Mouse (Mus musculus) heart, embryonic 12.5 days (tissue): ENCODE results near the gene Fra10ac1. TPM values are rescaled to one million over a fixed set of nuclear protein-coding genes. Genes with fewer than 3 reads are reported as not detected.
A peak's percentile ranks its signal among the peaks of the same experiment; 100 is the strongest.

Source experiments
- ATAC-seq: fragments of 200-750 bp; cut with Nextera tagmentation; 2 replicates; pipeline ENCODE4 v1.8.0; 2017; ENCODE audit warnings: moderate TSS enrichment, moderate library complexity; ENCODE audit not compliant: insufficient number of reproducible peaks, low FRiP score
- H3K27ac ChIP-seq: fragments of 300-500 bp; sonication (generic); 2 replicates; pipeline ENCODE4 v1.5.1; 2016; ENCODE audit warnings: mild to moderate bottlenecking, moderate library complexity; ENCODE audit not compliant: poor library complexity, severe bottlenecking
- H3K27me3 ChIP-seq: fragments of 300-500 bp; sonication (generic); replicated peaks from 2 replicates; pipeline ENCODE4 v1.6.1; 2016; ENCODE audit warnings: mild to moderate bottlenecking, moderate library complexity
- H3K36me3 ChIP-seq: fragments of 300-500 bp; sonication (generic); 2 replicates; pipeline ENCODE4 v1.6.1; 2016; ENCODE audit warnings: mild to moderate bottlenecking, moderate library complexity
- H3K4me1 ChIP-seq: fragments of 300-500 bp; sonication (generic); replicated peaks from 2 replicates; pipeline ENCODE4 v1.6.1; 2016; ENCODE audit warnings: mild to moderate bottlenecking
- H3K4me2 ChIP-seq: fragments of 300-500 bp; sonication (generic); 2 replicates; pipeline ENCODE4 v1.6.1; 2016; ENCODE audit warnings: mild to moderate bottlenecking, moderate library complexity
- H3K4me3 ChIP-seq: fragments of 300-500 bp; sonication (generic); 2 replicates; pipeline ENCODE4 v1.5.1; 2016; ENCODE audit warnings: mild to moderate bottlenecking
- H3K9ac ChIP-seq: fragments of 300-500 bp; sonication (generic); 2 replicates; pipeline ENCODE4 v1.6.1; 2016; ENCODE audit warnings: mild to moderate bottlenecking, moderate library complexity
- H3K9me3 ChIP-seq: fragments of 300-500 bp; sonication (generic); replicated peaks from 2 replicates; pipeline ENCODE4 v1.6.1; 2016; ENCODE audit warnings: mild to moderate bottlenecking, moderate library complexity
- WGBS: fragments of 180-500 bp; shearing (Covaris S2); methylation state at CpG from one replicate; pipeline ENCODE4 v1.1.7; 2016; 5-methylcytosine and 5-hydroxymethylcytosine counted together
- polyA plus RNA-seq: library from polyadenylated mRNA; unstranded; fragments of >200 nt; fragmentation: Nextera tagmentation; extraction: Ambion mirVana; gene quantifications from 2 replicates; pipeline ENCODE4 v1.2.1, GENCODE M21; 2016

The Fra10ac1 gene
- polyA plus RNA-seq, 1 experiment from 2014 or later, result 30.2 TPM

- H3K36me3 ChIP-seq, result no peaks in the 10 kb centered on the region
- no peak overlapping the region for H3K4me2 ChIP-seq
- H3K9ac ChIP-seq, result no peak overlapping the region
- ATAC-seq, result no peak
- 0 out of 2 replicates have a peak, but pooled peaks cover 2% of the 10 kb centered on the region for H3K9me3 ChIP-seq
- H3K27me3 ChIP-seq, result no peaks in the 10 kb centered on the region
- WGBS, result 50% methylated on average over 2 of the region's 2 CpGs
- H3K27ac ChIP-seq, result no peak overlapping the region
- H3K4me3 ChIP-seq, result no peak overlapping the region
- H3K4me1 ChIP-seq, result no peaks in the 10 kb centered on the region
These were observed 4.7 kb upstream of the Fra10ac1 start for GRCm38 (mm10) chr19:38228699-38229098.

- Histone ChIP-seq H3K9ac (peak overlapping the region; percentile 87), H3K4me3 (peak overlapping the region; percentile 93), H3K4me1 (peaks cover 5% of the 10 kb centered on the region; the same call in 1 of the 2 replicates), H3K27ac (peak overlapping the region; percentile 89; the same call in 1 of the 2 replicates), H3K4me2 (peak overlapping the region; percentile 76), H3K9me3 (0 out of 2 replicates have a peak, but pooled peaks cover 2% of the 10 kb centered on the region), H3K27me3 (no peaks in the 10 kb centered on the region), H3K36me3 (peaks cover 2% of the 10 kb centered on the region; the same call in 1 of the 2 replicates)
- WGBS, result 18% methylated on average over 9 of the region's 9 CpGs
- no peak for ATAC-seq
These were observed 717 bp upstream of the Fra10ac1 start for GRCm38 (mm10) chr19:38224685-38225060.

- peak; percentile 55 for ATAC-seq
- H3K9ac ChIP-seq, result peak overlapping the region; percentile 87
These were observed 526 bp downstream of the Fra10ac1 start for GRCm38 (mm10) chr19:38223356-38223904.

GRCm38 (mm10) chr19:38217696-38218095 lies 6.3 kb downstream of the Fra10ac1 start:
- Histone ChIP-seq H3K4me3 (no peak overlapping the region), H3K27me3 (no peaks in the 10 kb centered on the region), H3K27ac (no peak overlapping the region), H3K4me1 (no peaks in the 10 kb centered on the region), H3K9ac (no peak overlapping the region), H3K9me3 (no peaks in the 10 kb centered on the region), H3K4me2 (no peak overlapping the region), H3K36me3 (peaks cover 32% of the 10 kb centered on the region)
- 98% methylated on average over 3 of the region's 3 CpGs for WGBS
- ATAC-seq, result no peak

More at GRCm38 (mm10) chr19:38223356-38223904, 526 bp downstream of the Fra10ac1 start:
- Histone ChIP-seq H3K27me3 (no peaks in the 10 kb centered on the region), H3K4me2 (peak overlapping the region; percentile 76), H3K27ac (peak overlapping the region; percentile 89), H3K4me3 (peak overlapping the region; percentile 93), H3K9me3 (no peaks in the 10 kb centered on the region), H3K4me1 (peaks cover 5% of the 10 kb centered on the region; the same call in 1 of the 2 replicates), H3K36me3 (peaks cover 7% of the 10 kb centered on the region)
- WGBS, result 11% methylated on average over 12 of the region's 12 CpGs

- no peak overlapping the region for H3K4me3 ChIP-seq
- no peaks in the 10 kb centered on the region for H3K4me1 ChIP-seq
- H3K27me3 ChIP-seq, result no peaks in the 10 kb centered on the region
- H3K36me3 ChIP-seq, result peaks cover 30% of the 10 kb centered on the region
- H3K9me3 ChIP-seq, result no peaks in the 10 kb centered on the region
- H3K27ac ChIP-seq, result no peak overlapping the region
- no peak overlapping the region for H3K9ac ChIP-seq
- H3K4me2 ChIP-seq, result no peak overlapping the region
- WGBS, result 50% methylated on average over 9 of the region's 9 CpGs
- ATAC-seq, result no peak
These were observed 17.3 kb downstream of the Fra10ac1 start for GRCm38 (mm10) chr19:38206669-38207068.

- WGBS, result 84% methylated on average over 5 of the region's 5 CpGs
- Histone ChIP-seq H3K27ac (no peak overlapping the region), H3K4me2 (no peak overlapping the region), H3K4me1 (no peaks in the 10 kb centered on the region), H3K36me3 (peaks cover 43% of the 10 kb centered on the region), H3K9me3 (0 out of 2 replicates have a peak, but pooled peaks cover 3% of the 10 kb centered on the region), H3K27me3 (no peaks in the 10 kb centered on the region), H3K4me3 (no peak overlapping the region), H3K9ac (no peak overlapping the region)
- ATAC-seq, result no peak
These were observed 25.2 kb downstream of the Fra10ac1 start for GRCm38 (mm10) chr19:38198731-38199130.

GRCm38 (mm10) chr19:38195245-38195644 lies 28.7 kb downstream of the Fra10ac1 start:
- no peaks in the 10 kb centered on the region for H3K4me1 ChIP-seq
- no peak overlapping the region for H3K4me2 ChIP-seq
- H3K36me3 ChIP-seq, result peaks cover 38% of the 10 kb centered on the region
- H3K9me3 ChIP-seq, result 0 out of 2 replicates have a peak, but pooled peaks cover 3% of the 10 kb centered on the region
- H3K4me3 ChIP-seq, result no peak overlapping the region
- H3K9ac ChIP-seq, result no peak overlapping the region
- no peak for ATAC-seq
- 89% methylated on average over 4 of the region's 4 CpGs for WGBS
- H3K27ac ChIP-seq, result no peak overlapping the region
- no peaks in the 10 kb centered on the region for H3K27me3 ChIP-seq

GRCm38 (mm10) chr19:38191446-38191845 lies 32.5 kb downstream of the Fra10ac1 start:
- Histone ChIP-seq H3K4me2 (no peak overlapping the region), H3K27me3 (no peaks in the 10 kb centered on the region), H3K4me1 (no peaks in the 10 kb centered on the region), H3K9ac (no peak overlapping the region), H3K9me3 (0 out of 2 replicates have a peak, but pooled peaks cover 3% of the 10 kb centered on the region), H3K27ac (no peak overlapping the region), H3K36me3 (peaks cover 35% of the 10 kb centered on the region), H3K4me3 (no peak overlapping the region)
- no peak for ATAC-seq
- 82% methylated on average over 5 of the region's 5 CpGs for WGBS

- 81% methylated on average over 3 of the region's 3 CpGs for WGBS
- H3K4me2 ChIP-seq, result no peak overlapping the region
- H3K9me3 ChIP-seq, result 0 out of 2 replicates have a peak, but pooled peaks cover 3% of the 10 kb centered on the region
- ATAC-seq, result no peak
- no peaks in the 10 kb centered on the region for H3K4me1 ChIP-seq
- H3K9ac ChIP-seq, result no peak overlapping the region
- no peak overlapping the region for H3K27ac ChIP-seq
- H3K27me3 ChIP-seq, result no peaks in the 10 kb centered on the region
- H3K36me3 ChIP-seq, result peaks cover 34% of the 10 kb centered on the region
- no peak overlapping the region for H3K4me3 ChIP-seq
These were observed 33.4 kb downstream of the Fra10ac1 start for GRCm38 (mm10) chr19:38190606-38191005.

GRCm38 (mm10) chr19:38187345-38187680 lies 36.6 kb downstream of the Fra10ac1 start:
- 84% methylated on average over 2 of the region's 2 CpGs for WGBS
- no peak for ATAC-seq

GRCm38 (mm10) chr19:38186631-38187344 lies 37.2 kb downstream of the Fra10ac1 start:
- H3K9me3 ChIP-seq, result no peaks in the 10 kb centered on the region
- no peak overlapping the region for H3K27ac ChIP-seq
- WGBS, result 83% methylated on average over 5 of the region's 5 CpGs
- H3K4me2 ChIP-seq, result no peak overlapping the region
- ATAC-seq, result no peak
- peaks cover 12% of the 10 kb centered on the region; the same call in 1 of the 2 replicates for H3K36me3 ChIP-seq
- H3K27me3 ChIP-seq, result no peaks in the 10 kb centered on the region
- no peaks in the 10 kb centered on the region for H3K4me1 ChIP-seq
- no peak overlapping the region for H3K4me3 ChIP-seq
- H3K9ac ChIP-seq, result no peak overlapping the region

More at GRCm38 (mm10) chr19:38187345-38187680, 36.6 kb downstream of the Fra10ac1 start:
- H3K27ac ChIP-seq, result no peak overlapping the region
- no peak overlapping the region for H3K9ac ChIP-seq
- no peak overlapping the region for H3K4me2 ChIP-seq
- no peak overlapping the region for H3K4me3 ChIP-seq
- H3K4me1 ChIP-seq, result no peaks in the 10 kb centered on the region
- no peaks in the 10 kb centered on the region for H3K9me3 ChIP-seq
- no peaks in the 10 kb centered on the region for H3K27me3 ChIP-seq
- peaks cover 17% of the 10 kb centered on the region; the same call in 1 of the 2 replicates for H3K36me3 ChIP-seq
